Mouse (Mus musculus) lung, postnatal 36 days (tissue): ENCODE measurements at regions not wholly inside any gene's neighbourhood (a gene's known extent, or its start where the extent isn't known, plus 50 kb on each side); places are given as distances from the start of the nearest gene placed in this dataset.
A peak's percentile ranks its signal among the peaks of the same experiment; 100 is the strongest.

Source experiments
- DNase-seq: peaks from one replicate; pipeline ENCODE4 v3.0.0; 2022; ENCODE audit warnings: mixed read lengths

DNA sequence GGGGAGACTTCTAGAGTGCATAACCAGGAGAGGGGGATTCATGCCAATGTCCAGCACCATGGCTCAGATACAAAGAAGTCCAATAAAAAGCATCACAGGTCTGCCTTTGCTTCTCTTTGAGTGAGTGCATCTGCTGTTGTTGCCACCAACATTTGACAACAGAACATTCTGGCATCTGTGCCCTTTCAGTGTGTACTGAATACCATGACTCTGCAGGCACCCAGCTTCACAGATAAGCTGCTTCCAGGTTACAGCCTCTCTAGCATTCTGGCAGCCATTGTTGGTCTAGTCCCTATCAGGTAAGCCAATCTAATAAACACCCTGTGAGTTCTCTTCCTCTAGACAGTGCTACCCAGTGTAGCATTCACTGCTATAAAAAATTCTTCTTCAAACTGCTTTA, 160.4 kb upstream of the AI593442 start:
- no peak for DNase-seq

DNA sequence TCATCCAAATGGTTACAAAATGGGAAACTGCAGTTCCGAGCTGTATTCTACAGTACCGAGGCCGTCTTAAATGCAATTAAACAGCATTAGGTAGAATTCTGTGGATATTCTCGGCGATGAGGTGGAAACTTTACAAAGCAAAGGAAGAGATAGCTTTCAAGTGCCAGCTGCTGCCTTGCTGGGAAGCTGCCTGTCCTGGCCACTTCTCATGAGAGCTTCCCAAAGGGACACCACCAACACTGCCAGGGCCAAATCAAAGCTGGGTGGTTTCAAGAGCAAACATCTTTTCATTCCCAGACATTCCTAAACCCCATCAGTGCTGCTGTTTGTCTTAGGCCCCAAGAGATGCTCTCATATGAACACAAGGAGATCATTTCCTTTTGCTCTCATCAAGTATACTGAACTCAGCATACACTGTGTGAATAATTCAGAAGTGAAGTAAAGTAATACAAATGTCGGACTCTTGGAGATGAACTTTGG, 156.6 kb upstream of the AI593442 start:
- DNase-seq, result no peak

DNA sequence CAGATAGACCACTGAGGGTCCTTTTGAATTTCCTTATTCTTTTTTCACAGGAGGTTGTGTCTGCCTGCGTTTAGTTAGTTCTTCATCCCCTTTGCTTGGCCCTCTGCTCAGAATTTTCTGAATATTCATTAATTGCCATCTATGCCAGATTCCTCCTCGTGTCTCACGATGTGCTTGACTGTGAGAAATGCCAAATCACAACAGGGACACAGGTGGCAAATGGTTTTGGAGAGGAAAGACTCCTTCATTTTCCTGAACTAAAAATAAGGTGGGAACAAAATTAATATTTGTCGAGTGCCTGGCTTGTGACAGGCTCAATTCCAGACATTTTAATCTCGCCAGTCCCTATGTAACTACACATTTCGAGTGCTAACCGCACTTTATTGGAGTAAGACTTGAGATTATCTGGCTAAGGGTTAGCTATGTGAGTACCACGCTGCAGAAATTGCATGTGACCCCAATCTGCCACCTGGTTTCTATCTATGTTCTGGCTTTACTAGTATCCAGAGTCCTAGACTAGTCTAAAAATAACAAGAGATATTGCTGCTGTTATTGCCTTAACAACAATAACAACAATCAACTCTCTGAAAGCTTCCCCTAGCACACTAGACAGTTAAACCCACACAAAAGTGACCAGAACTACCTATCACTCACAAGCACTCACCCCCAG, 156.0 kb upstream of the AI593442 start:
- no peak for DNase-seq

- DNase-seq, result peak; percentile 0
Measured at GRCm38 (mm10) chr9:52826781-52827180, 147.2 kb upstream of the AI593442 start.

DNA sequence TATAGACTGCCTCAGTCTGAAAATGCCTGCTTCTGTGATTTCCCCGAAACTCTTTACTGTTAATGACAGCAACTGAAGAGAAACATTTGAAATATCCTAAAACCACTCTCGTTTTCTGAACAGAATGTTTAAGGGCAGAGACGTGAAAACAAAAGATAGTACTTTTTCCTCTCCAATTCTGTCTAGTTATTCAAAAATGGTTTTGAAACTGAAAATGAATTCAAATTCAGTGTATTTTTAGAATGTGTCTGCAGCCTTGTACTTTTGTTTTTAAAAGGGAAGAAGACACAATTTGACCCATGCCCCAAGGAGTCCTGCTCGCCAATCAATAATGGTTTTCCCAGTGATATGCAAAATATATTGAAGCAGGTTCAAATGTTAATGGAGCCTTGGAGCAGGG, 136.7 kb upstream of the AI593442 start:
- no peak for DNase-seq

- no peak for DNase-seq
Measured at GRCm38 (mm10) chr9:52802969-52803368, 123.4 kb upstream of the AI593442 start.

GRCm38 (mm10) chr9:52801801-52802200, 122.2 kb upstream of the AI593442 start:
- no peak for DNase-seq

GRCm38 (mm10) chr9:52800476-52800875, 120.9 kb upstream of the AI593442 start:
- peak; percentile 32 for DNase-seq

DNA sequence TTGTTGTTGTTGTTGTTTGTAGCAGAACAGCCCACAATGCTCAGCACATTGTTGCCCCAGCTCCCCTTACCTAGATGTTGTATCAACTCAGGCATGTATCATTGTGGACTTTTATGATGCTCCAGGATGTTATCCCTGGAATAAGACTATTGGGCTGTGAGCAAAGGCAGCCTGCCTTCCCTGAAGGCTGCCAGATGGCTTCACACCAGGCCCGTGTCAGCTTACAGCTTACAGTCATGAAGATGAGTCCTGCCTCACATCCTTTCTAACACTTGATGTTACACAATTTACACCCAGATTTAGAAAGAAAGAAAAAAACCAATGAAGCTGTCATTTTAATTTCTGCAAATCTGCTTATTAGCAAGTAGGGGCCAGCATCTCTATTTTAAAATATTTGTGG, 113.0 kb upstream of the AI593442 start:
- DNase-seq, result no peak

DNA sequence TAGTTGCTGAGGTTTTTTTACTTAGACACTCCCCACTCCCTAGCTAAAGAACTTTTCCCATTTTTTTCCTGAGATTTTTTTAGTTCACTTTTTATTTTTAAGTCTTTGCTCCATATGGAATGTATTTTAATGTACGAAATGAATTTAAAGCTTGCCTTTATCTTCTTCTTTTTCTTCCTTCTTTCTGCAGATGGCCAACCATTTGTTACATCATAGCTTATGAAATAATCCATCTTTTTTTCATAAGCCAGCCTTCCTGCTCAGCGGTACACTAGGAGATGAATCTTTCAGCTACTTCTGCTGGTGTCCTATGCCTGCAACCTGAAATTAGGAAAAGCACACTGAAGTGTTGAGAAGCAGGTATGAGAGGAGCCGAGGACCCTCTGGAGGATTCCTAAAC, 102.9 kb upstream of the AI593442 start:
- DNase-seq, result no peak

DNA sequence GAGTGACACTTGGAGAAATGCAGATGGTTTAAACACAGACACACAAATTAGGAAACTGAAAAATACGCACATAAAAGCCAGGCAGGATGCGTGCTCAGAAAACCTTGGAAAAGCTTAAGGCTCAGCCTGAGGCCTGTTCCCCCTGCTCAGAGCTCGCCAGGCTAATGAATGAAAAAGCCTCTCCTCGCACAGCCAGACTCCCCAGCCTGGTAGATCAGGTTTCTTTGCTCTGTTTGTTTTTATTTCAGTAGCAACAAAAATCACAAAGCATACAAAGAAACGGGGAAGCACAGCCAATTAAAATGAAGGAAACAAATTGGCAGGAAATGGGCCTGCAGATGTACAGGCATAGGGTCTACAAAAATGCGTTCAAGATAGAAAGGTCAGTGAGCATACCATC, 97.0 kb upstream of the AI593442 start:
- DNase-seq, result no peak

DNA sequence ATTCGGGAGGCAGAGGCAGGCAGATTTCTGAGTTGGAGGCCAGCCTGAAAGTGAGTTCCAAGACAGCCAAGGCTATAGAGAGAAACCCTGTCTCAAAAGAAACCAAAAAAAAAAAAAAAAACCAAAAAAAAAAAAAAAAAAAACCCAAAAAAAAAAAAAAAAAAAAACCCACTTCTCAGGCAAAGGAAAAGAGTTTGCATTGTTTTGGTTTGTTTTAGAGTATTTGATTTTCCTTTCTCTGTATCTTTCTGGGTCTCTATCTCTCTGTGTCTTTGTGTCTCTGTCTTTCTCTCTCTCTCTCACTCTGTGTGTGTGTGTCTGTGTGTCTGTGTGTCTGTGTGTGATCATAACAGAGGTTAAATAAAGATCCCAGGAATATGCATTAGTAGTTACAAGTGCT, 95.7 kb upstream of the AI593442 start:
- DNase-seq, result no peak

GRCm38 (mm10) chr9:52768056-52768455, 88.5 kb upstream of the AI593442 start:
- peak; percentile 3 for DNase-seq

DNA sequence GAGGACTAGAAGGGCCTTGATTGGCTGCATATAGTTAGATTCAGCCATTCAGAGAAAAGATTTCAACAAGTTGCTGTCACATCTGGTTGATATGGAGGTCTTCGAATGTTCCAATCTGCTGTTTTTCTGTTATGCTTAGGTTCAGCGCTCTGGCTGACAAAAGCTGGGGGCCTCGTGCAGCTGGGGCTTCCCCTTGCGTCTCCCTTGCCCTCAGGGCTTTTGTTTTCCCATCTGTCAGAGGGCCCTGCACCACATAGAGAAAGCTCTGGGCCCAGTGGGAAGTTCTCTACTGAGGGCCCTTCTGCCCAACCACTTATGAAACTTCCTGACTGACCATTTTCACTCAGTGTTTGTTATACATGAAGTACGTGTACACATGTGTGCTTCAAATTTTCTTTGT, 86.2 kb upstream of the AI593442 start:
- no peak for DNase-seq

DNA sequence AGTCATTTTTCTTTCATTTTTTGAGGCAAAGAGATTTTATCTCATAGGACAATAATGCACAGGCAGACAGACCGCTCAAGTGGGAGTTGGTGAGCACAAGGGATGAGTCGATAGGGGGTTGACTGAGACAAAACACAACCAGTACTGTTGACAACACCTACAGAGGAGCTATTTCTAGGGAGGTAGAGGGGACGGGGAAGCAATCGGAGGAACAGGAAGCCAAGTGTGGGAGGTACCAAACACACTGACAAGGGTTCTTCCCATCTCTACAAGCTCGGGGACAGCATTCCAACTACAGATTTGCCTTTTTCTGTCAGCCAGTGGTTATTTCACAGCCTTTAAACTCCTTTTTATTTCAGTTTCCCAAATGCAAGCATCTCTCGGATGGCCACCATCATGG, 83.3 kb upstream of the AI593442 start:
- no peak for DNase-seq

DNA sequence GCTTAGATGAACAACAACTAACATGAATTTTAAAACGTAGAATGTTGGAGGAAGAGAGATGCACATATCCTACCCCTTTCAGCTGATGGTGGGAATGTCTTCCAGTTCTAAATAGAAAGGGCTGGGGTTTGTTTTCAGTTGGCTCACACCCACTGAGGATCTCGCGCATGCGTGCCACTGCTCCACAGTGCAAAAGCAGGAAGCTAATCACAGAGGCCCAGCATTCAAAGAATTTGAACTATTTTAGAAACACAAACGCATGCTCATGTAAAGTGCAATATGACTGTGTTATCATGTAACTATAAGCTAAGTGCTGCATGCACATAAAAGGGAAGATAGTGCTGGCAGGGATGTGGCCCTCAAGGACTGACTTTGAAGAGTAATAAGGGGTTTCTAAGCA, 81.7 kb upstream of the AI593442 start:
- DNase-seq, result no peak

- DNase-seq, result no peak
Measured at GRCm38 (mm10) chr9:52748366-52748765, 68.8 kb upstream of the AI593442 start.

DNA sequence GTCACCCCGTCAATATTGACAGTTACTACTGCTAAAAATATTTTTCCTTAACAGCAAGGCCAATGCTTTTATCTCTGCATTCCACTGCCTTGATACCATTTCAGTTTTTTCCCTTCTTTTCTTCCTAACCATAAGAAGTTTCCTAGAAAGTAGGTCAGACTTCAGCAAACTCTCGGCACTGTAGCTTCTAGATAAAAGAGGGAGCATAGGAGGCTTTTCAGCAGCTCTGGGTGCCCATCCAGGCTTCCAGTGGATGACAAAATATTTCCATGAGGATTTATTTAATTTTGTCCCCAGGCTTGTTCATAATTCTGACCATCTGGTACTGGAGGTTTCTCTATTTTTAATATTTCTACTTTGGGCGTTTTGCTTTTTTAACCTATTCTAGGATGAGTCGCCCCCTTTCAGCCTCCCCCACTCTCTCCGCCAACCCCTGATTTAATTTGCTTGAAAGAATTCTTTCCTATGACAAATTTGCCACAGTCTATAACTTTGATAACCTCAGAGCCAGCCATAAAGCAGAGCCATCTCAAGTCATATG, 59.0 kb upstream of the AI593442 start:
- no peak for DNase-seq
